Mouse (Mus musculus) left cerebral cortex, adult 11 months (tissue): ENCODE measurements around the gene Tmem117.

Experiments used
- DNase-seq: peaks from one replicate; pipeline ENCODE4 v3.0.0; 2022; ENCODE audit warnings: low spot score

Tmem117 gene

GRCm38 (mm10) chr15:94771691-94772090 lies 142.7 kb downstream of the Tmem117 start:
- no peak for DNase-seq

DNA sequence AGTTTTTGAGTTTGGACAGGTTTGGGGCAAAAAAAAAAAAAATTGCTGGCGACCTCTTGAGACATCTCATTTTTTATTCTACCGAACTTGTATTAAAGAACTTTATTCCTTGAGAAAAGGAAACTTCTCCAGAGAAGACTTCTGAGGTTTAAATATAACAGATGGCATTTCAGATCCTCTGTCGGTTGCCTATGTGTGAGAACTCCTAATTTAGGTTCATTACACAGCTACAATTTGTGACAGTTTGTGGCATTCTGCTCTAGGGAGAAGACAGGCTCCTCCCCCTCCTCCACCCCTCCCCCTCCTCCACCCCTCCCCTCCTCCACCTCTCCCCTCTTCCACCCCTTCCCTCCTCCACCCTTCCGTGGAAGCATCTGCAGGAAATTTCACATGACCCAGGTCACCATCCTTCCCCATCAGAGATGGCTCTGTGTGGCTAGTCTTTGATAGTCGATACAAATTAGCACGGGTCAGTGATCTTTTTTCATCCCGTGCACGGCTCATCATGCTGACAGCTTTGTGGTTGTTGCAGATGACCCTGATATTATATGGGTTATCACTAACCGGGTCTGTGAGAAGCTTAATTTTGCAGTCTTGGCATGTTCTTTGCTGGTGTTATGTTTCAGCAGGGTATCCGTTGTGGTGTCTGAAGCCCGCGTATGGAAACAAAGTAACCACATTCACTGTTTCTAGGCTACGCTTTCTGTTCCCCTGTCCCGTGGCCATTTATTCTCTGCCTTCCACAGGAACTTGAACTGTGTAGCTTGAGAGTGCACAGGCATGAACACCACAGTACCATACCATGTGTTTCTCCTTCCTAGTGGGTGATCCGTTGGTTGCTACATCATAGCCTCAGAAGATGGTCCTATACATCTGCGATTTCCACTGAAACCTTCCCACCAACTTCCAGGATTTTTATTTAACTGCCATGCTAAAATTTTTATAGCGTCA lies 147.4 kb downstream of the Tmem117 start:
- DNase-seq = no peak

GRCm38 (mm10) chr15:94781556-94781955 lies 152.5 kb downstream of the Tmem117 start:
- no peak for DNase-seq

- no peak for DNase-seq
Measured at GRCm38 (mm10) chr15:94793455-94793854, 164.4 kb downstream of the Tmem117 start.

- no peak for DNase-seq
Measured at GRCm38 (mm10) chr15:94795484-94795883, 166.5 kb downstream of the Tmem117 start.

- DNase-seq = no peak
Measured at GRCm38 (mm10) chr15:94798236-94798635, 169.2 kb downstream of the Tmem117 start.

GRCm38 (mm10) chr15:94801462-94801861 lies 172.4 kb downstream of the Tmem117 start:
- DNase-seq = no peak

DNA sequence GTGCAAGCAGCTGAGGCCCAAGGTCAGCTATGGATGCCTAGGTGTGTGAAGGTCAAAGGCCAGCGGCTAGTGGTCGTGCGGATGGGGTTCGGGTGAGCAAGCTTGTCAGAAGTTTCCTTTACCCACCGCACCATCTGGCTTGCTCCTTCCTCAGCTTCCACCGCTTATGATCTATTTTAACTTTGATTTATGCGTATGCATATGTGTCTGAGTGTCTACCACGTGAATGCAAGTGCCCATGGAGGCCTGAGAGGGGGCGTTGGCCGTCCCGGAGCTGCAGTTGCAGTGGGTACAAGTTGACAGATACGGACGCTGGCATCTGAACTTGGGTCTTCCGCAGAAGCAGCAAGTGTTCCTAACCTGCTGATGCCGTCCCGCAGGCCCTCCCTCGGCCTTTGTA lies 173.8 kb downstream of the Tmem117 start:
- no peak for DNase-seq

- no peak for DNase-seq
Measured at GRCm38 (mm10) chr15:94803624-94804342, 174.8 kb downstream of the Tmem117 start.

DNA sequence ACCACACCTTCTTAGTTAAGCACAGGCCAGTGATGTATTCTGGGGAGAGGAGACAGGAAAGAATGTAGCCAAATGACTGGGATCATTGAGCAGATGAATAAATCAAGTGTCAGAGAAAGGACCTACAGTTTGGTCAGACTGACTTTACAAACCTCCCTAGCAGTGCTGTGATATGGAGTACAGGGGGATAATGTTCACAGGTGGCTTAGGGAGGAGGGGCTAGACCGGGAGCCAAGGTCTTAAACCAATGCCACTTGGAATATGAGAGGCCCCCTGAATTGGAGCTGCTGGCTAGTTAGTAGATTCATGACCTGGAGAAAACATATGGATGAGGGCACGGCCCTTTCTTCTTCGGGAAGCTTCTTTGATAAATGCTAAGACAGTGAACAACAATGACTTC lies 177.0 kb downstream of the Tmem117 start:
- no peak for DNase-seq

GRCm38 (mm10) chr15:94811550-94811949 lies 182.5 kb downstream of the Tmem117 start:
- DNase-seq = no peak

DNA sequence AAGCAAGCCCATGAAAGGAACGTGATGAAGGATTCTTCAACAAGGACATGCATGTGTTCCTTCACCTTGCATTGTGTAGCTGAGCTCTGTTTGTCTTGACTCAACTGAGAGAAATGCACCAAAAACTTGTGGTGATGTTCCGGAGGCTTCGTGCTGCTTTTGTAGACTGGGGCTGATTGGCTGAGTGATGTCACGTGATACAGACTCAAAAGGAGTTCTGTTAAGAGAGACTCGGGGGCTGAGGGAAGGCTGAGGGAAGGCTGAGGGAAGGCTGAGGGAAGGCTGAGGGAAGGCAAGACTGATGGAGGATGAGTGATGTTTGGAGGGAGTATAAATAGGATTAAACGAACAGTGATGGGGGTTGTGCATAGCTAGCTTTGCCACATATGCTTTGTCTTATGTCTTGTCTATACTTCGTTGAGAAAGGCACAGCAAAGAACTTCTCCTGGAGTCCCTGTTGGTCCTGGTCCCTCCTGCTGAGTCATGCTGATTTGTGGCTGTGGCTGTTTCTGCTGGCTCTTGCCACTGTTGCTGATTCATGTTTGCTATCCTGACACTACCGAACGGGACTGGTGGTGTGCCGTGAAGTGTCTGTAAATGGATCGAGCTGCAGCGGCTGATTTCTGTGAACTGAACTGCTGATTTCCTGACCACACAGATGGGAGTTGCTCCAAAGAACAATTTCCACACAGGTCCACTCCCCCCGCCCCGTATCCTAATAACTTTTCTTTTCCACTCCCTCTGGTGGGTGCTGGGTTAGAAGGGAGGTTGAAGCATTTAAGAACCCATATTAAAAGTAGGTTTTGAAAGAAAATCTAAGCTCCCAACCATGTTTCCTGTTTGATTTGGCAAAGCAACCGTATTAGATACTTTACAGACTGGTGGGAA lies 185.4 kb downstream of the Tmem117 start:
- no peak for DNase-seq

GRCm38 (mm10) chr15:94835634-94836033 lies 206.6 kb downstream of the Tmem117 start:
- no peak for DNase-seq

GRCm38 (mm10) chr15:94838646-94839045 lies 209.6 kb downstream of the Tmem117 start:
- no peak for DNase-seq

DNA sequence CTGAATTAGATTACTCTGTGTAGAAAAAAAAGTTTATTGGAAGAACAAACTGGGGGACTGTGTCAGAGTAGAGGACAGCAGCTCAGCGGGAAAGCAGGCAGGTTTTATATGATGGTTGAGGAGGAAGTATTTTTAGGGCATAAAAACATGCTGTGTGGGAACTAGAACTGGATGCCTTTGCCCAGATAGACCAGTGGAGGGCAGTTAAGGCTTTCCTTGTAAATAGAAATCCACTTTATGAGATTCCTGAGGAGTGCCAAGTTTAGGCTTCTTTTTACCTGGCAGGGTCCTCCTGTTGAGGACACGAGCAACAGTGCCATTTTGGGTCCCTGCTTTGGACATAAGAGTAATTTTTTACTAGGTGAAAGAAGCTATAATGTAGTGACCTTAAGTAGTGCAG lies 218.5 kb downstream of the Tmem117 start:
- DNase-seq = no peak

DNA sequence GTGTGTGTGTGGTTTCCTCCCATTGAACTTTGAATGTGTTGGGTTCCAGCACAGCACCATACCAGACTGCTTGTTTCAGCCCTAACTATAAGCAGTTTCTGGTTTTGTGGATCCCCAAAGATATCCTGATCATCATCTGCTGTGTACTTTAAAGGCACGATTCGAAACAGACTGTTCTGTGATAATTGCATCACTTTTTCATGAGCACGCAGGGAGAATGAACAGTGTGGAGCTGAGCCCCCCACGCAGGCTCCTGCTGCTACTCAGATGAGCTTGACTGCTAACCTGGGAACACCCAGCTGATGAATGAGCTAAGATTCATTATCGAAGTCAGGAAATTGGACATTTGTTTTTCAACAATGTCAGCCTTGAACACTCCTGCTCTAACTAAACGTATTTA lies 230.6 kb downstream of the Tmem117 start:
- no peak for DNase-seq

DNA sequence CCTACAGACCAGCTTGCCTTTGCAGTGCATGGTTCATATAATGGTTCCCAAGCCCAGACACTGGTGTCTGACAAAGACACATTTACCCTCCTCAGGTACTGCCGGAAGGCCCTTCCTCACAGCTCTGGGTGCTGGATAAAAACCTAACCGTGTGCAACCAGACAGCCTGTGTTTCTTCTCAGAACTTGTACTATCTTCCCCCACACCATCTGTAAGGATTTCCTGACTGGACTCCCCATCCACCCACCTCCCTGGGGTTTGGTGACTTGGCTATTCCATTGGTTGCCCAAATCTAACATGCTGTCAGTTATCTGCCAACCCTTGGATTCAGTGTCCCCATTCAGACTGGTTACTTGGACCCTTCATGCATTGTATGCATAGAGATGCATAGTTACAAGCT lies 232.1 kb downstream of the Tmem117 start:
- no peak for DNase-seq

- DNase-seq = no peak
Measured at GRCm38 (mm10) chr15:94864134-94864533, 235.1 kb downstream of the Tmem117 start.

- DNase-seq = no peak
Measured at GRCm38 (mm10) chr15:94868372-94868771, 239.3 kb downstream of the Tmem117 start.

- DNase-seq = no peak
Measured at GRCm38 (mm10) chr15:94885026-94885425, 256.0 kb downstream of the Tmem117 start.

- no peak for DNase-seq
Measured at GRCm38 (mm10) chr15:94893201-94893600, 264.2 kb downstream of the Tmem117 start.

GRCm38 (mm10) chr15:94894086-94894485 lies 265.1 kb downstream of the Tmem117 start:
- no peak for DNase-seq
